Mouse (Mus musculus) stomach, postnatal 0 days (tissue): ENCODE data around the gene Zfp451. TPM values are rescaled to one million over a fixed set of nuclear protein-coding genes. Genes with fewer than 3 reads are reported as not detected.

Experiments used
- ATAC-seq: fragments of 200-750 bp; cut with Nextera tagmentation; 2 replicates; pipeline ENCODE4 v1.8.0; 2017; ENCODE audit not compliant: low FRiP score, low TSS enrichment
- DNase-seq: peaks from one replicate; pipeline ENCODE4 v3.0.0-alpha.2; 2016; ENCODE audit warnings: low spot score
- H3K27ac ChIP-seq: fragments of 300-500 bp; sonication (generic); replicated peaks from 2 replicates; pipeline ENCODE4 v1.5.1; 2014; ENCODE audit warnings: mild to moderate bottlenecking, control low read depth
- H3K27me3 ChIP-seq: fragments of 300-500 bp; sonication (generic); 2 replicates; pipeline ENCODE4 v1.6.1; 2014; ENCODE audit warnings: low read length; ENCODE audit not compliant: control insufficient read depth, insufficient read depth
- H3K36me3 ChIP-seq: fragments of 300-500 bp; sonication (generic); 2 replicates; pipeline ENCODE4 v1.6.1; 2014; ENCODE audit warnings: low read length, mixed read lengths; ENCODE audit not compliant: control insufficient read depth, insufficient read depth
- H3K4me1 ChIP-seq: fragments of 300-500 bp; sonication (generic); replicated peaks from 2 replicates; pipeline ENCODE4 v1.6.1; 2014; ENCODE audit warnings: antibody characterized with exemption; ENCODE audit not compliant: control insufficient read depth, insufficient read depth
- H3K4me2 ChIP-seq: fragments of 300-500 bp; sonication (generic); replicated peaks from 2 replicates; pipeline ENCODE4 v1.6.1; 2014; ENCODE audit warnings: low read depth, mild to moderate bottlenecking, control low read depth, moderate library complexity
- H3K4me3 ChIP-seq: fragments of 300-500 bp; sonication (generic); 2 replicates; pipeline ENCODE4 v1.5.1; 2014; ENCODE audit warnings: low read depth, low read length, control low read depth
- H3K9ac ChIP-seq: fragments of 300-500 bp; sonication (generic); 2 replicates; pipeline ENCODE4 v1.6.1; 2014; ENCODE audit warnings: mild to moderate bottlenecking, low read length, control low read depth, mixed read lengths
- H3K9me3 ChIP-seq: fragments of 300-500 bp; sonication (generic); 2 replicates; pipeline ENCODE4 v1.6.1; 2016; ENCODE audit warnings: low read length; ENCODE audit not compliant: control insufficient read depth
- CTCF ChIP-seq: IDR thresholded peaks from 2 replicates; pipeline ENCODE4 v1.5.1; 2016; ENCODE audit warnings: antibody characterized with exemption, low read depth, mild to moderate bottlenecking, moderate library complexity
- EP300 ChIP-seq: optimal IDR thresholded peaks from 2 replicates; pipeline ENCODE3; 2016; ENCODE audit warnings: antibody characterized with exemption
- WGBS: fragments of 180-500 bp; shearing (Covaris S2); extraction: QIAGEN DNeasy Blood & Tissue Kit; methylation state at CpG from one replicate; pipeline ENCODE4 v1.1.7; 2014; 5-methylcytosine and 5-hydroxymethylcytosine counted together
- polyA plus RNA-seq: library from polyadenylated mRNA; unstranded; fragments of >200 nt; fragmentation: Nextera tagmentation; extraction: Ambion mirVana; gene quantifications from 2 replicates; pipeline ENCODE4 v1.2.1, GENCODE M21; 2015

The Zfp451 gene
- polyA plus RNA-seq, 1 experiment from 2014 or later = 7.6 TPM

DNA sequence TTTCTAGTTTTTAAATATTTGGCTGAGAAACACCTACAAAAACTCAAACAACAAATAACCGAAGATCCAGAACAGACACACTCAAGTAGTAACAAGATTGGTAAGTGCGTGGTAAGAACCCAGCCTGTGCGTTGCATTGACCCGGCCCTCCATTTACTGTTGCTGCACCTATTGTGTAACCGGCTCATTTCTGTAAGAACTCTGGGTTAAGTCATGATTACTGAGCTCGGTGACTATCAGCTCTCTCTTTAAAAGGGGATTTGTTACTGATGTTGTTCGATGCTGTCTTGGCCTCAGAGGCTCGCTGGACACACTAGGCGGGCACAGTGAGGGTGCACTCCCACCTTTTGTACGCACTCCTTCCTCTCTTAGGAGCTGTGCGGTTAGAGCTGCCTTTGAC is 76.1 kb downstream of the Zfp451 start:
- DNase-seq = no peak
- 90% methylated on average over 11 of the region's 11 CpGs for WGBS
- TF ChIP-seq CTCF = no peak
- TF ChIP-seq EP300 = no peak
- H3K9ac ChIP-seq = no peak overlapping the region
- H3K9me3 ChIP-seq = no peaks in the 10 kb centered on the region
- H3K36me3 ChIP-seq = peaks cover 7% of the 10 kb centered on the region
- no peak overlapping the region for H3K4me3 ChIP-seq
- H3K27ac ChIP-seq = no peak overlapping the region
- no peaks in the 10 kb centered on the region for H3K27me3 ChIP-seq
- no peaks in the 10 kb centered on the region for H3K4me1 ChIP-seq
- no peak for ATAC-seq
- no peak overlapping the region for H3K4me2 ChIP-seq

DNA sequence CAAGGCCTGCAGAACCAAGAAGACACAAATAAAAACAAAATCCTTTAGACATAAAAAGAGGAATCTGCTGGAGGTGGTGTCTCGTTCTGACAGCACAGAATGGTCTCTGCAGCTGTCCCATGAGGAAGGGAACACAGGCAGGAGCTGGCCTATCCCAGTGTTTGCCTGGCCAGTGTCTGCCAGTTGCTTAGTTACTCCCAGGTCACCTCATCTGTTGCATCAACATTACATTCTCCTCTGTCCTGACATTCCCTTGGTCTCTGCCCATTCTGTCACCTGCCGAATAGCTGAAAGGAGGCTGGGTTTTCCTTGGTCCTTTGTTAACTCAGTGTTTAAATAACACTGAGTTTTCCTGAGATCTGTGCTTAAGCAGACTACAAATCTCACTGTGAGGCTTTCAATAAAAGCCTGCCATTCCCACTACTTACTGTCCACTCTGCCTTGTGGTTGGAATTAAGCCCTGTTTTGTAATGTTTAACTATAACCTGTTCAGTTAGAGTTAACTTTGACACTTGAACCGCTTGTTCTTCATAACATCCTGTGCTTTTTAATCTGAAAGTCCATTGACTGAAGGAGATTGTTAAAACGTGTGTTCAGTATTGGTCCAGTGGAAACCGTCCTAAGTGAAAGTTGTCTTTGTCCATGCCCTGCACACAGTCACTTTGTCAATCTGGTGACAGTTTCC is 80.3 kb downstream of the Zfp451 start:
- WGBS = 57% methylated on average over 5 of the region's 5 CpGs
- no peak overlapping the region for H3K27ac ChIP-seq
- no peak for ATAC-seq

DNA sequence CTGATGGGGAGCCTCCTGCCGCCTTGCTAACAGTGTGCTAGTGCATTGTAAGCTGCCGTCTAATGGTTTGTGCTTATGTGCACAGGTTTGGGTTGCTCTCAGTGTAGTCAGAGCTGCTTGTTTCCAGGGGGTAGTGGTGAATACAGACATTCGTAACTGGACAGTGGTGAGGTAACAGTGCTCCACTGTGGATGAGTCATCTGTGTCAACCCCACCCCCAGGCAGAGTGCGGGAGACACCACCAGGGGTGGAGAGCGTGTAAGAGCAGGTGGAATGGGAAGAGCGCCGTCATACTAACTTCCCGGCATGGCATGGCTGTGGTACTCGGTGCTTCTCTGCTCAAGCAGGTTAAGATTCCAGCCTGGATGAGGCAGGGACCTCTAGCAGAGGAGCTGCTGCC is 81.4 kb downstream of the Zfp451 start:
- WGBS = 80% methylated on average over 9 of the region's 9 CpGs

More for the DNA sequence above, 80.3 kb downstream of the Zfp451 start:
- DNase-seq = no peak
- Histone ChIP-seq H3K9ac (no peak overlapping the region), H3K4me2 (no peak overlapping the region), H3K9me3 (no peaks in the 10 kb centered on the region), H3K36me3 (peaks cover 16% of the 10 kb centered on the region), H3K4me3 (no peak overlapping the region), H3K4me1 (no peaks in the 10 kb centered on the region), H3K27me3 (no peaks in the 10 kb centered on the region)
- TF ChIP-seq EP300 (no peak), CTCF (no peak)

DNA sequence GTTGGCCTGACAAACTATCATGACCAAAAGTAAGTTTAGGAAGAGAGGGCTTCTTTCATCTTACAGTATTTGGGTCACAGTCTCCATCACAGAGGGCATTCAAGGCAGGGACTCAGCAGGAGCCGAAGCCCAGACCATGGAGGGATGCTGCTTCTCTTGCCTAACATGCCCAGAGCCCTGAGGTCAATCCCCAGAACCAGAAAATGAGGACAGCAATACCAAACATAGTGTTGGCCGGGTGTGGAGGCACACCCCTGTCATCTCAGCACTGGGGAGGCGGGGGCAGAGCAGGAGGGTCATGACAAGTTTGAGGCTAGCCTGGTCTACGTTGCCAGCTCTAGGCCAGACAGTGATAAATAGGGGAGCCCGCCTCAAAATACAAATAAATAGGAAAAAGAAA is 89.3 kb downstream of the Zfp451 start:
- no peaks in the 10 kb centered on the region for H3K9me3 ChIP-seq
- H3K4me3 ChIP-seq = no peak overlapping the region
- no peak for TF ChIP-seq CTCF
- TF ChIP-seq EP300 = no peak
- WGBS = 95% methylated on average over 5 of the region's 5 CpGs
- DNase-seq (no peak), ATAC-seq (no peak)
- no peak overlapping the region for H3K4me2 ChIP-seq
- H3K36me3 ChIP-seq = peaks cover 17% of the 10 kb centered on the region
- H3K4me1 ChIP-seq = no peaks in the 10 kb centered on the region
- H3K27ac ChIP-seq = no peak overlapping the region
- H3K27me3 ChIP-seq = no peaks in the 10 kb centered on the region
- H3K9ac ChIP-seq = no peak overlapping the region

More for the DNA sequence above, 81.4 kb downstream of the Zfp451 start:
- Histone ChIP-seq H3K9me3 (no peaks in the 10 kb centered on the region), H3K4me1 (no peaks in the 10 kb centered on the region), H3K27me3 (no peaks in the 10 kb centered on the region), H3K9ac (no peak overlapping the region), H3K4me3 (no peak overlapping the region), H3K27ac (no peak overlapping the region), H3K36me3 (peaks cover 18% of the 10 kb centered on the region), H3K4me2 (no peak overlapping the region)
- peak; percentile 59 for ATAC-seq
- TF ChIP-seq EP300 = no peak
- no peak for TF ChIP-seq CTCF
- DNase-seq = no peak

DNA sequence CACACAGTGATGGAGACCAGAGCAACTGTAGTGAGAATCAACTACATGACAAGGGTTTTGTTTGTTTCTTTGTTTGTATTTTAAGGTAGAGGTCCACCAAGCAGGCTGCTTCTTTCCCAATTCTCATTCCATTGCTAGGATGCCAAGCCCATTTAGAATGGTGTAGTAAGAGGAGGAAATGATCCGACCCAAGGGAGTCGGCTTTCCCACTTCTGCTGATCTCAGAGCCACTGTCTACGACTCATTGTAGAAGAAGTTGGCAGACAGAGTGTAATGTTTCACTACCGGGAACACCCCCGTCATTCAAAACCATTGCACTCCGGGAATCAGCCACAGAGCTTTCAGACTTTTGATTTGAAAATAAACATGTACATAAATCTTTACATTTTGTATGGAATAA is 89.9 kb downstream of the Zfp451 start:
- Histone ChIP-seq H3K36me3 (peaks cover 12% of the 10 kb centered on the region), H3K4me1 (no peaks in the 10 kb centered on the region), H3K27ac (no peak overlapping the region), H3K27me3 (no peaks in the 10 kb centered on the region), H3K9me3 (no peaks in the 10 kb centered on the region), H3K4me3 (no peak overlapping the region), H3K9ac (no peak overlapping the region), H3K4me2 (no peak overlapping the region)
- TF ChIP-seq EP300 (no peak), CTCF (no peak)
- DNase-seq = no peak
- 74% methylated on average over 6 of the region's 6 CpGs for WGBS
- ATAC-seq = no peak

DNA sequence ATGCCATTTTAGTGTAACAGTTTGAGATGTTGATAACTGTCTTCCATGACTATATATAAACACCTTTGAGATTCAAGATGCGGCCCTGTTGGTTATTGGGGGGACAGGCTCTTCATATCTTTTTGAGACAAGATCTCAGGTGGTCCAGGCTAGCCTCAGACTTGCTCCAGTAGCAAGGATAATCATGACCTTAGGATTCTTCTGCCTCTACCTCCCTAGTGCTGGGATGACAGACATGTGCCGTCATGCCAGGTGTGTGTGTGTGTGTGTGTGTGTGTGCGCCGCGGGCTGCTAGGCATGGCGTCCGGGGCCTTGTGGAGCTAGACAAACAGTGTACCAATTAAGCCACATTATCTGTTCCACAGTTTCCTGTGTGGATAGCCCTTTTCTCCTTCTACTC is 93.4 kb downstream of the Zfp451 start:
- Histone ChIP-seq H3K4me2 (peak overlapping the region; percentile 77; the same call in 1 of the 2 replicates), H3K4me3 (no peak overlapping the region), H3K9me3 (no peaks in the 10 kb centered on the region), H3K27me3 (no peaks in the 10 kb centered on the region), H3K4me1 (no peaks in the 10 kb centered on the region), H3K9ac (no peak overlapping the region), H3K36me3 (peaks cover 9% of the 10 kb centered on the region), H3K27ac (no peak overlapping the region)
- WGBS = 72% methylated on average over 7 of the region's 7 CpGs
- ATAC-seq = no peak
- DNase-seq = no peak
- TF ChIP-seq CTCF = no peak
- TF ChIP-seq EP300 = no peak
